Mouse (Mus musculus): Measurements from ENCODE around the gene Cntn5. TPM values are rescaled to one million over a fixed set of nuclear protein-coding genes. Genes with fewer than 3 reads are reported as not detected.

Gene Cntn5
- polyA plus RNA-seq, 1 experiment from 2014 or later = not detected

- no peak for DNase-seq (ENCODE audit: low spot score)
These were observed 1195.9 kb downstream of the Cntn5 start for GRCm38 (mm10) chr9:9708671-9709070.

- no peak for DNase-seq (ENCODE audit: low spot score)
These were observed 1196.8 kb downstream of the Cntn5 start for GRCm38 (mm10) chr9:9707766-9708165.

- DNase-seq (ENCODE audit: low spot score) = no peak
These were observed 1199.4 kb downstream of the Cntn5 start for GRCm38 (mm10) chr9:9705180-9705579.

GRCm38 (mm10) chr9:9696636-9697035, 1207.9 kb downstream of the Cntn5 start:
- DNase-seq (ENCODE audit: low spot score) = no peak

- DNase-seq (ENCODE audit: low spot score) = no peak
These were observed 1222.2 kb downstream of the Cntn5 start for GRCm38 (mm10) chr9:9682348-9682884.

GRCm38 (mm10) chr9:9676078-9676477, 1228.5 kb downstream of the Cntn5 start:
- no peak for DNase-seq (ENCODE audit: low spot score)

GRCm38 (mm10) chr9:9674531-9674930, 1230.0 kb downstream of the Cntn5 start:
- no peak for DNase-seq (ENCODE audit: low spot score)

GRCm38 (mm10) chr9:9673277-9674049, 1231.1 kb downstream of the Cntn5 start:
- no peak for DNase-seq (ENCODE audit: low spot score)

- no peak for DNase-seq (ENCODE audit: low spot score)
These were observed 1251.1 kb downstream of the Cntn5 start for GRCm38 (mm10) chr9:9653463-9653862.

- no peak for DNase-seq (ENCODE audit: low spot score)
These were observed 1257.2 kb downstream of the Cntn5 start for GRCm38 (mm10) chr9:9647361-9647760.

GRCm38 (mm10) chr9:9646276-9646675, 1258.3 kb downstream of the Cntn5 start:
- DNase-seq (ENCODE audit: low spot score) = no peak

Small RNAs within 50 kb of the gene (microRNA-seq; reads per million reads assigned to microRNA genes)
- gene Gm24496 (ENCODE audit: borderline number of aligned reads) (not detected), gene Gm25086 (ENCODE audit: borderline number of aligned reads) (not detected), gene Gm26195 (ENCODE audit: borderline number of aligned reads) (not detected), gene Mir6237 (ENCODE audit: borderline number of aligned reads) (not detected)

All from thymus, postnatal 0 days (tissue).